Mouse (Mus musculus): ENCODE measurements around the gene Ank2. TPM values are rescaled to one million over a fixed set of nuclear protein-coding genes. Genes with fewer than 3 reads are reported as not detected.

The Ank2 gene
- polyA plus RNA-seq, 1 experiment from 2014 or later, result 25.8 TPM

DNA sequence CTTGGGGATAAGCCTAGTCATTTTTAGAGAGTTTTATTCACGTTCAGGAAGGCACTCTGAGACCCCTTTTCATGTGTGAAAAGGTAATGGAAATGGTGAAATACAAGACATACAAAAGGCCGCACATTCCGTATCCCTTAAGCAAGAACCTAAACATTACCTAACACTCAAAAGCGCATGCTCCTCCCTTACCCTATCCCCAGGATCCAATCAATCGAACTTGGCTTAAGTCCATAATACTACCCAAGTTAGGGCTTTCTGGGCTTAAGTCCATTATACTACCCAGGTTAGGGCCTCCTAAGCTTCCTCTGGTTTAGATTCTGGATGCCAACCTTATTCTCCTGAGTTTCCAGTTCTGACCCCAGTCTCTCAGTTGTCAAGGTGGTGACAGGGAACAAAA lies 516.3 kb downstream of the Ank2 start:
- H3K27ac ChIP-seq, result no peak overlapping the region
- no peaks in the 10 kb centered on the region for H3K36me3 ChIP-seq
- H3K4me3 ChIP-seq, result no peak overlapping the region
- H3K27me3 ChIP-seq (ENCODE audit: insufficient read depth, poor library complexity, severe bottlenecking), result no peaks in the 10 kb centered on the region
- 89% methylated on average over 5 of the region's 5 CpGs for WGBS
- no peaks in the 10 kb centered on the region for H3K9me3 ChIP-seq
- no peak for DNase-seq (ENCODE audit: low spot score)
- H3K4me1 ChIP-seq, result no peaks in the 10 kb centered on the region

DNA sequence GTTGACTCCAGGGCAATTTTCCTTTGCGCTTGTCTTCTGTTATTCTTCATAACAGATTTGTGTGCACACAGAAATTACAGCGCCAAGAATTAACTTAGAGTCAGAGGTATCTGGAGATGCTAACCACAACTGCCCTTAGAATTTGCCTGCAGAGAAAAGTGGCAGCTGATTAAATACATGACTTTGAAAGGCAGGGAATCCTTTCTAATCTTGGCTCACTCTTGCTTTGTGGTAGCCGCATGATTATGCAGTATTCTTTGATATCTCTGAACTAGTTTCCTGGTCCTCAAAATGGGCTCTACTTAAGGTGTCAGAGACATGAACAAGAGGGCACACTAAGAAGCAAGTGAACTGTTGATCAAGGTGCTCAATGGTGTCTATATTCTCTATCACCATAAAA lies 518.0 kb downstream of the Ank2 start:
- Histone ChIP-seq H3K27ac (no peak overlapping the region), H3K27me3 (ENCODE audit: insufficient read depth, poor library complexity, severe bottlenecking) (no peaks in the 10 kb centered on the region), H3K36me3 (no peaks in the 10 kb centered on the region), H3K9me3 (no peaks in the 10 kb centered on the region), H3K4me3 (no peak overlapping the region), H3K4me1 (no peaks in the 10 kb centered on the region)
- 92% methylated on average over 3 of the region's 3 CpGs for WGBS
- no peak for DNase-seq (ENCODE audit: low spot score)

DNA sequence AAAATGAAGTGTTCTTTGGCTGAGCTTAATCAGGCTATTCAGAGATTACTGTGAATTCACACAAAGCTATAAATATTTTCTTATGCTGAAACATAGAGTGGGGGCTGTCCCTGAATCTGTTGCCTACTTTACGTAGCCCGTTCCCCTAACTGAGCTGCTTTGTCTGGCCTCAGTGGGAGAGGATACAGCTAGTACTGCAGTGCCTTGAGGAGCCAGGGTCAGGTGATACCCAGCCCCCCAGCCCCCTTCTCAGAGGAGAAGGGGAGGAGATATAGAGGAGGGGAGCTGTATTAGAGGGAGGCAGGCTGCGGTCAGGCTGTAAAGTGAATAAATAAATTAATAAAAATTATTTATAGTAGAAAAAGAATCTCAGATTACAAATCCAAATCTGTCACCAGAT lies 519.5 kb downstream of the Ank2 start:
- Histone ChIP-seq H3K4me1 (no peaks in the 10 kb centered on the region), H3K27me3 (ENCODE audit: insufficient read depth, poor library complexity, severe bottlenecking) (no peaks in the 10 kb centered on the region), H3K9me3 (no peaks in the 10 kb centered on the region), H3K4me3 (no peak overlapping the region), H3K27ac (no peak overlapping the region), H3K36me3 (no peaks in the 10 kb centered on the region)
- no peak for DNase-seq (ENCODE audit: low spot score)
- 91% methylated on average over 3 of the region's 3 CpGs for WGBS

- Histone ChIP-seq H3K27me3 (ENCODE audit: insufficient read depth, poor library complexity, severe bottlenecking) (no peaks in the 10 kb centered on the region), H3K4me3 (no peak overlapping the region), H3K9me3 (no peaks in the 10 kb centered on the region), H3K4me1 (no peaks in the 10 kb centered on the region), H3K27ac (no peak overlapping the region), H3K36me3 (no peaks in the 10 kb centered on the region)
- no peak for DNase-seq (ENCODE audit: low spot score)
- 58% methylated on average over 11 of the region's 11 CpGs for WGBS
Measured at GRCm38 (mm10) chr3:126978768-126979410, 520.3 kb downstream of the Ank2 start.

- WGBS, result 72% methylated on average over 6 of the region's 6 CpGs
- Histone ChIP-seq H3K27me3 (ENCODE audit: insufficient read depth, poor library complexity, severe bottlenecking) (no peaks in the 10 kb centered on the region), H3K27ac (no peak overlapping the region), H3K4me1 (no peaks in the 10 kb centered on the region), H3K9me3 (no peaks in the 10 kb centered on the region), H3K36me3 (no peaks in the 10 kb centered on the region), H3K4me3 (no peak overlapping the region)
- no peak for DNase-seq (ENCODE audit: low spot score)
Measured at GRCm38 (mm10) chr3:126977399-126977798, 521.8 kb downstream of the Ank2 start.

DNA sequence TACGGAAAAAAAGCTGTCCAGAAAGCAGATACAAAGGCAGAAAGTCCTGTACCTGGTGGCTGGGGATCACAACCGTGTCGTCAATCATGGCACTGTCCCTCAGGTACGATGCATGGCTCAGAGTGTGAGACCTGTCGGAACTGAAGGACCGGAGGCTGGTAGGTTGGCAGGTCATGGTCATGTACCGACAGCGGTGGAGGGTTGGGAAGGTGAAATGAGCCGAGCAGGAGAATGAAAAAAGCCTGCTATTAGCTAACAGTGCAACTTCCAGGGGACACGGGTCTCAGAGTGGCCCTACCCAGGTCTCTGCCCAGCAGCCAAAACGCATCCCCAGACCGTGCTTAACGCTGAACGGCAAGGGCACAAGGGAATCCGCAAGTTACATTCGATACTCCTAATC lies 522.4 kb downstream of the Ank2 start:
- H3K27me3 ChIP-seq (ENCODE audit: insufficient read depth, poor library complexity, severe bottlenecking), result no peaks in the 10 kb centered on the region
- H3K4me3 ChIP-seq, result no peak overlapping the region
- no peak for DNase-seq (ENCODE audit: low spot score)
- no peaks in the 10 kb centered on the region for H3K9me3 ChIP-seq
- no peaks in the 10 kb centered on the region for H3K4me1 ChIP-seq
- 81% methylated on average over 16 of the region's 16 CpGs for WGBS
- H3K27ac ChIP-seq, result no peak overlapping the region
- no peaks in the 10 kb centered on the region for H3K36me3 ChIP-seq

GRCm38 (mm10) chr3:126975409-126975808 lies 523.7 kb downstream of the Ank2 start:
- 69% methylated on average over 5 of the region's 5 CpGs for WGBS
- Histone ChIP-seq H3K4me3 (no peak overlapping the region), H3K9me3 (no peaks in the 10 kb centered on the region), H3K4me1 (no peaks in the 10 kb centered on the region), H3K36me3 (no peaks in the 10 kb centered on the region), H3K27me3 (ENCODE audit: insufficient read depth, poor library complexity, severe bottlenecking) (no peaks in the 10 kb centered on the region), H3K27ac (no peak overlapping the region)
- DNase-seq (ENCODE audit: low spot score), result no peak

GRCm38 (mm10) chr3:126973551-126973950 lies 525.6 kb downstream of the Ank2 start:
- DNase-seq (ENCODE audit: low spot score), result no peak
- no peak overlapping the region for H3K27ac ChIP-seq
- 77% methylated on average over 2 of the region's 2 CpGs for WGBS
- H3K4me3 ChIP-seq, result no peak overlapping the region
- H3K27me3 ChIP-seq (ENCODE audit: insufficient read depth, poor library complexity, severe bottlenecking), result no peaks in the 10 kb centered on the region
- H3K9me3 ChIP-seq, result no peaks in the 10 kb centered on the region
- H3K4me1 ChIP-seq, result no peaks in the 10 kb centered on the region
- no peaks in the 10 kb centered on the region for H3K36me3 ChIP-seq

DNA sequence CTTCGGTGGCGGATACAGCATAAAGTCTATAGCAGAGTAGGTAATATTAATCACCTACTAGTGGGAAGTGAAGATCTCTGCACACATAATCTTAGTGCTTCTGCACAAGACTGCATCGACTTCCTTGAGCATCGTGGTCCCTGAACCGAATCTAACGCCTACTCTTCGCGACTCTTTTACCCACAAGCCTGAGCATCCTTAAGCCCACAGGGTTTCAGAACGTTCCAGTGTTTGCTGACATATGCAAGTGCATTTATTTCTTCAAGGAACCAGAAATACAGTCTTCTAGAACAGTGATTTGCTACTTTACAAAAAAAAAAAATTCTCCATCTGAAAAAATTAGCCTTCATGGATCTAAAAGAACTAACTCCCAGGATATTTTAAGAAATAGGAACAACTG lies 527.6 kb downstream of the Ank2 start:
- no peaks in the 10 kb centered on the region for H3K36me3 ChIP-seq
- H3K9me3 ChIP-seq, result no peaks in the 10 kb centered on the region
- no peak for DNase-seq (ENCODE audit: low spot score)
- no peaks in the 10 kb centered on the region for H3K4me1 ChIP-seq
- H3K27ac ChIP-seq, result no peak overlapping the region
- H3K27me3 ChIP-seq (ENCODE audit: insufficient read depth, poor library complexity, severe bottlenecking), result no peaks in the 10 kb centered on the region
- 91% methylated on average over 9 of the region's 9 CpGs for WGBS
- no peak overlapping the region for H3K4me3 ChIP-seq

- Histone ChIP-seq H3K27me3 (ENCODE audit: insufficient read depth, poor library complexity, severe bottlenecking) (no peaks in the 10 kb centered on the region), H3K4me1 (no peaks in the 10 kb centered on the region), H3K27ac (no peak overlapping the region), H3K4me3 (no peak overlapping the region), H3K9me3 (no peaks in the 10 kb centered on the region), H3K36me3 (peaks cover 7% of the 10 kb centered on the region; the same call in 1 of the 2 replicates)
- WGBS, result 74% methylated on average over 2 of the region's 2 CpGs
- DNase-seq (ENCODE audit: low spot score), result no peak
Measured at GRCm38 (mm10) chr3:126968721-126969120, 530.4 kb downstream of the Ank2 start.

GRCm38 (mm10) chr3:126965767-126966166 lies 533.4 kb downstream of the Ank2 start:
- Histone ChIP-seq H3K27me3 (ENCODE audit: insufficient read depth, poor library complexity, severe bottlenecking) (no peaks in the 10 kb centered on the region), H3K36me3 (peaks cover 9% of the 10 kb centered on the region; the same call in 1 of the 2 replicates), H3K4me3 (no peak overlapping the region), H3K9me3 (no peaks in the 10 kb centered on the region), H3K4me1 (no peaks in the 10 kb centered on the region), H3K27ac (no peak overlapping the region)
- DNase-seq (ENCODE audit: low spot score), result no peak
- 80% methylated on average over 2 of the region's 2 CpGs for WGBS

GRCm38 (mm10) chr3:126962326-126962725 lies 536.8 kb downstream of the Ank2 start:
- H3K9me3 ChIP-seq, result no peaks in the 10 kb centered on the region
- no peak overlapping the region for H3K4me3 ChIP-seq
- no peak for DNase-seq (ENCODE audit: low spot score)
- no peak overlapping the region for H3K27ac ChIP-seq
- no peaks in the 10 kb centered on the region for H3K4me1 ChIP-seq
- no peaks in the 10 kb centered on the region for H3K27me3 ChIP-seq (ENCODE audit: insufficient read depth, poor library complexity, severe bottlenecking)
- peaks cover 12% of the 10 kb centered on the region; the same call in 1 of the 2 replicates for H3K36me3 ChIP-seq
- 87% methylated on average over 8 of the region's 8 CpGs for WGBS

- Histone ChIP-seq H3K4me1 (no peaks in the 10 kb centered on the region), H3K36me3 (0 out of 2 replicates have a peak, but pooled peaks cover 3% of the 10 kb centered on the region), H3K9me3 (no peaks in the 10 kb centered on the region), H3K27me3 (ENCODE audit: insufficient read depth, poor library complexity, severe bottlenecking) (no peaks in the 10 kb centered on the region), H3K27ac (no peak overlapping the region), H3K4me3 (no peak overlapping the region)
- DNase-seq (ENCODE audit: low spot score), result no peak
- WGBS, result 68% methylated on average over 1 of the region's 1 CpGs
Measured at GRCm38 (mm10) chr3:126952698-126953097, 546.5 kb downstream of the Ank2 start.

DNA sequence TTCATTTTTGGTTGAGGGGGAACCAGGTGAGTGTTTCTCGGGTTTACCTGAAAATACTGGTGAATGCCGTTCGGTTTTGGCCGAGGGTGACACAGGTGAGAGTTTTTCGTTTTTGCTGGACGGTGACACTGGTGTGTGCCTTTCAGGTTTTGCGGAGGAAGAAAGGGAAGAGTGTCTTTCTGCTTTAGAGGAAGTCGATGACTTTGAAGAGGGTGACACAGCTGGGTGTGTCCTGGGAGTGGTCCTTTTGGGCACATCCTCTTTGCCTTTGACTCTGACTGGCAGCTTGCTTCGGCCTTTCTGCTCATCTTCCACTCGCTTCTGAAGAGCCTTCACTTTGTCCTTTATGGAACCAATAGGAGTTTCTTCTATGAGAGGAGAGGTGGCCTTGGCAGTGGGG lies 552.6 kb downstream of the Ank2 start:
- Histone ChIP-seq H3K27ac (no peak overlapping the region), H3K27me3 (ENCODE audit: insufficient read depth, poor library complexity, severe bottlenecking) (no peaks in the 10 kb centered on the region), H3K36me3 (peaks cover 20% of the 10 kb centered on the region), H3K9me3 (no peaks in the 10 kb centered on the region), H3K4me3 (no peak overlapping the region), H3K4me1 (no peaks in the 10 kb centered on the region)
- 91% methylated on average over 10 of the region's 10 CpGs for WGBS
- no peak for DNase-seq (ENCODE audit: low spot score)

Data from heart, embryonic 10.5 days (tissue).